Mouse (Mus musculus) ES-Bruce4 (cell line): ENCODE data around the gene Prpsap1.

ENCODE experiments used
- CTCF ChIP-seq: IDR thresholded peaks from one replicate; pipeline ENCODE4 v1.8.1; 2011; ENCODE audit warnings: low read depth, low read length
- EP300 ChIP-seq: IDR thresholded peaks from 2 replicates; pipeline ENCODE4 v1.6.1; 2011; ENCODE audit warnings: low read depth, low read length; ENCODE audit not compliant: insufficient read depth
- POLR2A ChIP-seq: IDR thresholded peaks from one replicate; pipeline ENCODE4 v1.8.1; 2011; ENCODE audit warnings: low read length; ENCODE audit not compliant: insufficient read depth

GRCm38 (mm10) chr11:116541183-116541582 is 47.2 kb upstream of the Prpsap1 start:
- no peak for TF ChIP-seq POLR2A
- no peak for TF ChIP-seq CTCF
- no peak for TF ChIP-seq EP300
